Mouse (Mus musculus): ENCODE results near the gene Slamf6. TPM values are rescaled to one million over a fixed set of nuclear protein-coding genes. Genes with fewer than 3 reads are reported as not detected.

The Slamf6 gene
- 0.11 and 0.12 TPM in 2 replicates for polyA plus RNA-seq (2012; rRNA removed)

DNA sequence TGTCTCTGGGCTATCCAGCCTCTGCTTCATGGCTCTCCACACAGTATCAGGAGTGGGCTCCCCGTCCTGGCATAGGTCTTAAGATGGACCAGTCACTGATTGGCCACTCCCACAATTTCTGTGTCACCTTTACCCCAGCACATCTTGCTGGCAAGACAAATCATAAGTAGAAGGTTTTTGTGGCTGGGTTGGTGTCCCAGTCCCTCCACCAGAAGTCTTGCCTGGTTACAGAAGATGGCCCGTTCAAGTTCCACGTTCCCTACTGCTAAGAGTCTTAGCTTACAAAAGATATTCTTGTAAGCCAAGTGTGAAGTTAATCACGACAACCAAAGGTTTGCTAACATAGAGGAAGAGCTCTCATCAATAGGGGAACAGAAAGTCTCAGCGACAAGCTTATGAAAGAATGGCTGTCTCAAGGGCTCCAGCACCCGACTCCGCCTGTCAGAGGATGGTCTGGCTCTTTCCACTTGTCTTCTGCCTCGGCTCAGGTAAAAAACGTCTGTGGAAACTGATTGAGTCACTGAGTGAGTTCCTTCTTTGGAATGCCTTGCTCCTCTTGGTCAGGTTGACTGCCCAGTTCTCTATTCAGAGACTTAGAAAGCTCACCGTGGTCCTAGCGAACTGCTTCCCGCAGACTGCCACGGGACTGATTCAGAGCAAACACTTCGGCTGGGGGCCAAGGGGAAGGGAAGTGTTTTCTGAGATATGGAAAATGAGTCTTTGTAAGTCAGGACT, at the start of gene Slamf6:
Slamf6 (plus strand) TSS at position 211 of the 735 bp plus-strand sequence.

DNA sequence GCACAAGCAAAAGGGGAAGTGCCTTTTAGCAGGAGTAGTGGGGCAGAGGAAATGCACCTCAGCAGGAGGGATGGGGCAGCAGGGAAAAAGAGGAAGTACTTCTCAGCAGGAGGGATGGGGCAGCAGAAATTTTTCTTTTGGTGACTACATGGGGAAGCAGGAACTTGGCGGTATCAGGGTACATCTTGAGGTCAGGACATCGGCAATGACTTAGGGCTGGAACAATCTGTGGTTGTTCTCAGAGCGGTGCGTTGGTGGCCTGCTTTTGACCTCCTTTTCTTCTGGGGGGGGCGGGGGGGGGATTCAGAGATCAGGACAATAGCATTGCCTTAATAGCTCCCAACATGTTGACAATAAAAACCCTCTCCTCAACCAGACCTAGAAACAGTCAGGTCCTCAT, 22.0 kb upstream of the Slamf6 start, which contains the start of gene Gm10521:
Gm10521 (plus strand) TSS at position 301 of the 400 bp plus-strand sequence.

Other genes starting within 250 kb of the Slamf6 start
- gene Cd48, start 235.5 kb upstream of the Slamf6 start, polyA plus RNA-seq (2012; rRNA removed): 0.77 and 0.85 TPM in 2 replicates
- gene Slamf1, start 150.4 kb upstream of the Slamf6 start, polyA plus RNA-seq (2012; rRNA removed): 0.17 and 0.22 TPM in 2 replicates
- 0.49 and 0.87 TPM in 2 replicates for gene Cd84, start 77.8 kb upstream of the Slamf6 start, polyA plus RNA-seq (2012; rRNA removed)
- 0.06 TPM in 2 replicates for gene Gm10521, start 21.9 kb upstream of the Slamf6 start, polyA plus RNA-seq (2012; rRNA removed)
- gene Vangl2, start 110.9 kb downstream of the Slamf6 start, polyA plus RNA-seq (2012; rRNA removed): 68.5 and 70.9 TPM in 2 replicates
- gene Nhlh1, start 140.1 kb downstream of the Slamf6 start, polyA plus RNA-seq (2012; rRNA removed): 27.7 and 34.4 TPM in 2 replicates
- gene Copa, start 165.0 kb downstream of the Slamf6 start, polyA plus RNA-seq (2012; rRNA removed): 114 and 141 TPM in 2 replicates
- gene Ncstn, start 165.3 kb downstream of the Slamf6 start, polyA plus RNA-seq (2012; rRNA removed): 101 and 120 TPM in 2 replicates
- gene Pex19, start 209.2 kb downstream of the Slamf6 start, polyA plus RNA-seq (2012; rRNA removed): 101 and 117 TPM in 2 replicates
- gene Dcaf8, start 230.6 kb downstream of the Slamf6 start, polyA plus RNA-seq (2012; rRNA removed): 109 TPM in 2 replicates